Mouse (Mus musculus): ENCODE measurements around the gene Zfp710.

Zfp710 gene

GRCm38 (mm10) chr7:80077801-80078200 is 53.2 kb downstream of the Zfp710 start:
- DNase-seq (ENCODE audit: low spot score in 2 of 2): no peak

- DNase-seq (ENCODE audit: low spot score in 2 of 2): peak; percentile 69 to 71
Measured at GRCm38 (mm10) chr7:80078792-80079301, 54.2 kb downstream of the Zfp710 start.

- no peak for DNase-seq (ENCODE audit: low spot score in 2 of 2)
Measured at GRCm38 (mm10) chr7:80081586-80082554, 57.3 kb downstream of the Zfp710 start.

- no peak for DNase-seq (ENCODE audit: low spot score in 2 of 2)
Measured at GRCm38 (mm10) chr7:80084484-80084931, 59.9 kb downstream of the Zfp710 start.

GRCm38 (mm10) chr7:80085970-80086715 is 61.5 kb downstream of the Zfp710 start:
- no peak for DNase-seq (ENCODE audit: low spot score in 2 of 2)

- DNase-seq (ENCODE audit: low spot score in 2 of 2): no peak
Measured at GRCm38 (mm10) chr7:80088191-80088590, 63.6 kb downstream of the Zfp710 start.

- DNase-seq (ENCODE audit: low spot score in 2 of 2): no peak
Measured at GRCm38 (mm10) chr7:80090191-80091003, 65.8 kb downstream of the Zfp710 start.

GRCm38 (mm10) chr7:80091004-80091865 is 66.6 kb downstream of the Zfp710 start:
- DNase-seq (ENCODE audit: low spot score in 2 of 2): no peak

- DNase-seq (ENCODE audit: low spot score in 2 of 2): no peak
Measured at GRCm38 (mm10) chr7:80091866-80092210, 67.2 kb downstream of the Zfp710 start.

GRCm38 (mm10) chr7:80092351-80093046 is 67.9 kb downstream of the Zfp710 start:
- DNase-seq (ENCODE audit: low spot score in 2 of 2): peak; percentile 63 to 73

GRCm38 (mm10) chr7:80094481-80094880 is 69.9 kb downstream of the Zfp710 start:
- no peak for DNase-seq (ENCODE audit: low spot score in 2 of 2)

GRCm38 (mm10) chr7:80095598-80096309 is 71.1 kb downstream of the Zfp710 start:
- no peak for DNase-seq (ENCODE audit: low spot score in 2 of 2)

- DNase-seq (ENCODE audit: low spot score in 2 of 2): no peak
Measured at GRCm38 (mm10) chr7:80098389-80098976, 73.9 kb downstream of the Zfp710 start.

- DNase-seq (ENCODE audit: low spot score in 2 of 2): no peak
Measured at GRCm38 (mm10) chr7:80103335-80103734, 78.7 kb downstream of the Zfp710 start.

- no peak for DNase-seq (ENCODE audit: low spot score in 2 of 2)
Measured at GRCm38 (mm10) chr7:80105637-80106390, 81.2 kb downstream of the Zfp710 start.

GRCm38 (mm10) chr7:80106441-80106840 is 81.8 kb downstream of the Zfp710 start:
- DNase-seq (ENCODE audit: low spot score in 2 of 2): no peak

GRCm38 (mm10) chr7:80111066-80112045 is 86.7 kb downstream of the Zfp710 start:
- no peak for DNase-seq (ENCODE audit: low spot score in 2 of 2)
